Mouse (Mus musculus) right cerebral cortex, postnatal 4 days (tissue): Measurements from ENCODE around the gene Lgi4.

Source experiments
- DNase-seq: peaks from one replicate; pipeline ENCODE4 v3.0.0-alpha.2; 2022

The Lgi4 gene

DNA sequence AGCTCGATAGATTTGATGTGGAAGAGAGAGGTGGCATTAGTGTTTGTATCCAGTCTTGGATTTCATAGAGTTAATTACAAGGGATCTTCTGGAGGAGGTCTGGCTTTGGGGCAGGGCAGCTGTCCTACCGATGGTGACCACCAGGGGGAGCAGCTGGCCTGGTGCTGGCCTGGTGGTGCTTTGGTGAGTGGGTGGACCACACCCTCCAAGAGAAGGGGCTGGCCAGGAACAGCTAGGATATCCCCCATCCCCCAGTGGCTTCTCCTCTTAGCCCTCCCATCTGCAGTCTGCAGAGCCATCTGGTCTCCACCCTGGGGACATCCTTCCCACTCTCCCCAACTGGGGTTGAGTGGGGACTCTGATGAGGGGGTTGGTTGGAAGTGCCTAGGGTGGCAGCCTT lies at the start of gene Lgi4:
Lgi4 (plus strand) TSS at position 235 of the 400 bp plus-strand sequence.
- peak; percentile 69 for DNase-seq

DNA sequence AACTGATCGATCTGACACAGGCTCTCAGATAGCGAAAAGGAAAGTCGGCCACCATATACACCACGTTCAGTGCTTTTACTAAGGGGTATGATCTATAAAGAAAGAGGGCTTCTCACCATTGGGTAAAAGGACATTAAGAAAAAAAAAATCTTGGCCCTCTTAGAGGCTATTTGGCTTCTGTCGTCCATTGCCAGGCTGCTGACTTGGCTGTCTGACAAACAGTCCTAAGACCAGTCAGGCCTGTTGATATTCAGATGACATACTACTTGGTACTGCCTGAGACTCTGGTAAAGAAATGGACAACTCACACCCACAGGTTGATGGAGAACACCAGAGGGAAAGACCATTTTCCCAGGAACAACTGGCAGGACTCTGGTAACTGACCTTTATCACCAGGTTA lies 46.2 kb upstream of the Lgi4 start:
- DNase-seq = no peak

DNA sequence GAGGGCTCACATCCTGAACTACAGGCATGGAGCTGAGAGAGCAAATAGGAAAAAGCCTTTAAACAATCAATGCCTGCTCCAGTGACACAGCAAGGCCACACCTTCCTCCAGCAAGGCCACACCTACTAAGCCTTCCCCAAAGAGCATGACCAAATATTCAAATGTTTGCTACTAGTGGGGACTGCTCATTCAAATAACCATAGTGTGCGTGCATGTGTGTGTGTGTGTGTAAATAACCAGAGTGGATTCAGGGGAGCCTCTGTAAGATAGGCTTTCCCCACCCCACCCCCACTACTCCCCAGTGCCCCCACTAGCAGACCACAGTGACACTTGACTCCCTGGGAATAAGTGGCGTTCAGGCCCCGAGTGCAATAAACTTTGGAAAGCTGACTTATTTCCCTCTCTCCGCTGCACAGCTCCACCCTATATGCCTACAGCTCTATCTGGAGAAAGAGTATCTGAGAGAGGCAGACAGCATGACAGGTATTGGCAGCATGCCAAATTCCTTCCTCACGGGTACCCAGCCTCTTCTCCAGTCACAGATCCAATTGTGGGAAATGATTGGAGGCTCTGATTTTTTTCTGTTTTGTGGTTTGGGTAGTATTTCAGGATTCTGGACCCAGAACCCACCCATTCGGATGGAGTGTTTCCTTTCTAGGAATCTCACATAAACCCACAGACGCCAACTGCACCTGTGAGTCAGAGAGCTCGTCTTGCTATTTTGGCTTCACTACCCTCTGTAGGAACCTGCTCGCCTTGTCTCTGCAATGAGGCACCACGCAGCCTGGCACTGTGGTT lies 41.8 kb upstream of the Lgi4 start:
- DNase-seq = no peak

DNA sequence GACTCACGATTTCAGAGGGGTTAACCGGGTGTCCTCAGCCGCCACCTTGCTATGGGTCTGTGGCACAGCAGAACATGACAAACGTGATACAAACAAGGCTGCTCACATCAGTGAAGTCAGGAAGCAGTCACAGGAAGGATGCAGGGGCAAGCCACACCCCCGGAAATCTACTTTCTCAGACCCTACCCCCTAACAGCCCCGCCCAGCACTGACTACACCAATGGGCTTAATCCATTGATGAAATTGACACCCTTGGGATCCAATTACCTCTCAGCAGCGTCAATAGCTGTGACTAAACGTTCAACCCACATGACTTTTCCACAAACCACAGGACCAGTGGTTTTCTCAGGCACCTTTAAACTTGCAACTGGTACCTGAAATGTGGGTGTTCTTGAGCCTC lies 30.5 kb upstream of the Lgi4 start:
- DNase-seq = no peak

DNA sequence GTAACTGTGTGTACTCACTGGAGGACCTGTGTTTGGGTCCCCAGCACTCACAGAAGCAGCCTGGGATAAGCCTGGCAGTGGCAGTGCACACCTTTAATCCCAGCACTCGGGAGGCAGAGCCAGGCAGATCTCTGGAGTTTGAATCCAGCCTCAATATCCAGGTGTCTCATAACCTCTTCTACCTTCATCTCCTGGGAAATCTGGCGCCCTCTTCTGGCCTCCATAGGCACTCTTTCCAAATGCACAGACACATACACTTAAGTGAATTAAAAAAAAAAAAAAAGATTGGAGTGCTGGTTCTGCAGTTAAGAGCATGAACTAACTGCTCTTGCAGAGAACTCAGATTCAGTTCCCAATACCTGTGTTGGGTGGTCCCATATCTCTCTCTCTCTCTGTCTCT lies 28.4 kb upstream of the Lgi4 start:
- DNase-seq = no peak

DNA sequence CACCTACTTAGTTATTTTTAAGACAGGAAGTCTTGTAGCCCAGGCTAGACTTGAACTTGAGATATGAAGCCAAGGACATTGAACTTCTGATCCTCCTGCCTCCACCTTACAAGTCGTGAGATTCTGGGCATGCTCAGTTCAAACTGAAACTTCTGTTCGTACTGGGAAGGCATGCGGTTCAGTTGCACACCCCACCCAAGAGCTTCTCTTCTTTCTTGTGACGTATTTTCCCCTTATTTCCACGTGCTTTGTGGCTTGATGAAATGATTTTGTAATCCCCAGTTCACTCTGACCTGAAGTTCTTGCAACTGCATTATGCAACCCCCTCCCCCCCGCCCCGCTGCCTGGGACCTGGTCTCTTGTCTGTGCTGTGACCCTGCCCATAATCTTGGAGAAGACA lies 27.4 kb upstream of the Lgi4 start:
- no peak for DNase-seq

DNA sequence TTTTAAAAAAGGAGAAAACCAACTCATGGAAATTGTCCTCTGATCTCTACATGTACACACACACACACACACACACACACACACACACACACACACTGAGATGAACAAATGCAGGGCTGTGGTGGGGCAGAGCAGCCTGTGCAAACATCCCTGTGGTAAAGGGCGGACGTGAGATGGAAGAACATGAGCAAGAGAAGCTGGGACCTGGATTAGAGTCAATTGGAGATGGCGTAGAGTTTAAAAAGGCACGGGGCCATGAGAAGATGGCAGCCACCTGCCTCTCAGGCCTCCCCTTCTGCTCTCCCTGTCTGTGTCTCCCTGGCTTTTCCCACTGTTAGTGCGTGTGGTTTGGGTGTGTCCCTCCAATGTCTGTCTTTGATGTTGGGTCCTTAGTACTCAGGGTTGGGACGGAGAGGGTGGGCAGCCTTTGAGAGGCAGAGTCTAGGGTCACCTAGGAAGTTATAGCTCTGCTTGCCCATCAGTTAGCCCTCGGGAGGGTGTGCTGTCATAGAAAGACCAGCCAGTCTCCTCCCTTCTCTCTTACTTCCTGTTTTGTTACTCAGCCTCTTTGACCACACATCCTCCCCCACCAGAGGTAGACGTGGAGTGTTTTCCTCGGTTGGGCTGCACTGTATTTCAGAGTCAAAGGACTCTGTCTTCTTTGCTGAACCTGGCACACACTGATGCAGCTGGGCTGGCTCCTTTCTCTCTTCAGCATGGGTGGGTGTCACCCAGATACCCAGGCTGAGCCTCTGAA lies 25.6 kb upstream of the Lgi4 start:
- no peak for DNase-seq

DNA sequence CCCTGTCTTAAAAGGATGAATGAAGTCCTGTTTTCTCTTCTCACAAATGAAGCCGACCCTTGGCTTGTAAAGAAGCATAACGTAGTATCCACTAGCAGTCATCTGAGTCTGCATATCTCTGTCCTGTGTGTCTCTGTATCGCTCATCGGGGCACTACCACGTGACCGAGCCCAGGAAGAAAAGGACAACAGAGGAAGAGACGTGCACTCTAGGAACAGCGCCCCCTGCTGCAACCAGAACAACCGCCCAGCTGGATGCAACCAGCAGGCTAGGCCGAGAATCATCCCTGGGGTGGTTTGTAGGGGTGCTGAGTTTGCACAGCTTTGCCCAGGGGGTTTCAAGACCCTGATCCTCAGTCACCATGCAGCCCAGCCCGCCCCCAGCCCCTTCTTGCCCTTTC lies 24.4 kb upstream of the Lgi4 start:
- no peak for DNase-seq

DNA sequence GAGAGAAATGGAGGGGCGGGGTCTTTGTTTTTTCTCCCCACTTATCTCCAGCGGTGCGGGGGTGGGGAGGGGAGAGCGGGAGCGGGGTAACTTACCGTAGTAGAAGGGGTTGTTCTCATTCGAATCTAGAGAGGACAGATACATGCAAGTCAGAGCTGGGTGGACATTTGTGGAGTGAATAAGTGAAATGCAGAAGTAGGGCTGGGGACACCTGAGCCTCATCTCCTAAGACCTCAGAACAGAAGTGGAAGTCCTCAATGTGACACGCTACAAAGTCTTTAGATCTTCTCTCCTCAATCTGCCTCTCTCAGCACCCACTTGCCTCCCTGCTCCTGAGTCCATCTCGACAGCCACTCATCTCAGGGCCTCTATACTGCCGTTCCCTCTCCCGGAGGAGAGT lies 23.9 kb upstream of the Lgi4 start:
- no peak for DNase-seq

DNA sequence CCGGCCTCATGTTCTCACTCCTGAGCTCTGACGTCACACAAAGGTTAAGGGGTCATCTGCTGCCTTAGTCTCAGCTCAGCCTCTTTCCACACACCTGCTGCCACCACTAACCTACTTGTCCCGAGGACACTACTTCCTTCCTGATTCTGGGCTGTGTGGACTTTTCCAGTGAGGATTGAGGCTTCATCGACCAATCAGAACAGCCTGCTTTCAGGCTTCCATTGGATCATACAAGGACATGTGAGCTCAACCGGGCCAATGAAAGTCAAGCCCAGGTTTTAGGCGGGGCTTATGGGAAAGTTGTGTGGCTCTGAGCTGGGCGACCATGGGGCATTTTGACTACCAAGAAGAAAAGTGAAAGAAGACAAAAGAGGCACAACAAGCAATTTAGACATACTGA lies 22.2 kb upstream of the Lgi4 start:
- DNase-seq = no peak

DNA sequence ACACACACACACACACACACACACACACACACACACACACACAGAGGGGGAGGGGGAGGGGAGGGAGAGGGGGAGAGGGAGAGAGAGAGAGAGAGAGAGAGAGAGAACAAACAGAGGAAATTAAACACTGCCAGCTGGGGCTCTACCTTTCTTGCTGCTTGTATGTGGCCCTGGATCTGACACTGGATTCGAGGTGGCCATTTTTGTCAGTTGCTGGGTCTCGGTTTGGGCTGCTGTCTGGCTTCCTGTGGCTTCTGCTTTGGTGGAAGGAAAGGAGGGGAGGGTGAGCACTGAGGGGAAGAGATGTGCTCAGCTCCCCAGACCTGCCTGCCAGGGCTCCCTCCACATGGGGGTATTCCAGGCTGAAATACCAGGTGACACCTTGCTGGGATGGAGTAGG lies 21.5 kb upstream of the Lgi4 start:
- no peak for DNase-seq

DNA sequence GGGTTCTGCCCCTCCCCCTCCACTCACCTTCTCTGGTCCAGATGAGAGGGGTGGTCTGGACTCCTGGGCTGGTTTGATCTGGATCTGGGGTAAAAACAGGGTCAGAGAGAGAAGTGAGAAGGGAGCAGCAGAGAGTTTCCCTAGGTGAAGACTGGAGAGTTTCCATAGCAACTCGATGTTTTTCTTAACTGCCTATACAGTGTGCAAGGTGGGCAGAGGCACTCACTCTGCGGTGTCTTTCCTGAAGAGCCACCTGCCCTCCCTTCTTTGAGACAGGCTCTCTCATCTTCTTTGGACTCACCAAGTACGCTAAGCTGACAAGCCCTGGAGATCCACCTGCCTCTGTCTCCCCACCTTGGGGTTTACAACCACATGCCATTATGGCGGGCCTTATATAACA lies 20.1 kb upstream of the Lgi4 start:
- DNase-seq = no peak

DNA sequence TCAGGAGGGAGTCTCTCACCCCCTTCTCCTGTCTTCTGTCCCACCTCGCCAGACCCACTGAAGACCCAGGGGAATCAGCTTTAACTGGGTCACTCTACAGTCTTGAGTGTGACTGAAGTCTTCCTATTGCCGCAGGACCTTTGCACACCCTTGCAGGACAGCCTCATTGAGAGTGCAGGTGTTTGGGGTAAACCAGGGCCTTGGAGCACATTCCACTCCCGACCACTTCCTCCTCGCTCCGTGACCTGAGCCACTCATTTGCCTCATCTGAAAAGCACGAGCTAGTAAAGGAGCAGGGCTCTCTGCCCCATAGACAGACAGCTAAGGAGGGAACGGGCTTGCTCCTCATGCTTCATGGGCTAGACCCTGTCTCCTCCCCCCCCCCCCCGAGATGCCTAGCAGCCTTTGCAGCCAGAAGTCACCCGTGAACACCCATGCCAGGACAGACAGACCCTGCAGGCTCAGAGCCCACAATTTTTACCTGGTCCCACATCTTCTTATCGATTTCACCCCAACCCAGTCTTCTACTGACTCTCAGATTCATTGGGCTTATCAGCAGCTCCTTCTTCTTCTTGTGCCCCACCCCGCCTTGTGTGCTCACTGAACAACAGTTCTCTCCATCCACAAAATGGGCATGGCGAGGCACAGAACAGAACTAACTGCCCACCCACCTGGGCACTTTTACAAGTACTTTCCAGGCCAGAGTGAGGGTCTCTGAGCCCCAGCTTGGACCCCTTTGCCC lies 18.7 kb upstream of the Lgi4 start:
- no peak for DNase-seq

DNA sequence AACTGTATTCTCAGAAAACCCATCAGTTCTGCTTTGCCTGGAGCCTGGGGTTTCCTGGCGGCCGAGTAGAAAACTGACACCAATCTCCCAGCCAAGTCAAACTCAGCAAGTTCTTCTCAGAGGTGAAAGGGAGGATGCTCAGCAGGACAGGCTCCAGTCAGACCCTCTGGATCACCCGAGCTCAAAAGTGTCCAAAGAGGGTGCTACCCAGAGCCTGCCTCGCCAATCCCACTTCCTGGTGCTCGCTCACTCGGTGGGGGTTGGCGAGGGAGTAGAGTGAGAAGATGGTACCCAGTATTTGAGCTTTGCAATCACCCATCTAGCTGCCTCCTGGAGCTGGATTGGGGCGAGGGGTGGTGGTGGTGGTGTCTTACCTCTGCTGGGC lies 18.1 kb upstream of the Lgi4 start:
- DNase-seq = no peak

DNA sequence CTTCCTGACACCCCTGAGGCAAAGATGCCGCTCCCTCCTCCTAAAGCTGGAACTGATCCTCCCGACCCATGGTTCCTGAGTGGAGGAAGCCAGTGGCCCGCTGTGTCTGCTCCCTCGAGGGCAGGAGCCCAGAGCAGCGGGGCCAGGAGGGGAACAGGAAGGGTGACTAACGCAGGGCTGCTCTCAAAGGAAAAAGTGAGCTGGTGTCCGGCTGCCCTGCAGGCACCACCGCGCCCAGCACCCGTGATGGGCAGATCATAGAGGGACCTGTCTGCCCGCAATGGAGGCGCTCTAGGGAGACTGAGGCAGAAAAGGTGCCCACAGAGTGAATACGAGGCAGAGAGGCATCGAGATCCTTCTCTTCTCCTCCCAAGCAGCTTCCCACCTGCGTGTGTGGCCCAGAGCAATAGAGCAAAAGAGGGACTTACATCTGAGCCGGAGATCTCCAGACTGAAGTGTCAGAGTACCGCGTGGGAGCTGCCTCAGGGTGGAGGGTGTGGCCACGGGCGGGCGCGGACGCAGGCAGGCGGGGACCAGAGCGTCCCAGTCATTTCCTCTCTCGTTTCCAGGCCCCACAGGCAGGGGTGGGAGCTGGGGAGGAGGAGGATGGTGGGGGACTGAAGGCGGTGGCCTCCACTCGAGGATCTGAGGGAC lies 17.4 kb upstream of the Lgi4 start:
- no peak for DNase-seq

DNA sequence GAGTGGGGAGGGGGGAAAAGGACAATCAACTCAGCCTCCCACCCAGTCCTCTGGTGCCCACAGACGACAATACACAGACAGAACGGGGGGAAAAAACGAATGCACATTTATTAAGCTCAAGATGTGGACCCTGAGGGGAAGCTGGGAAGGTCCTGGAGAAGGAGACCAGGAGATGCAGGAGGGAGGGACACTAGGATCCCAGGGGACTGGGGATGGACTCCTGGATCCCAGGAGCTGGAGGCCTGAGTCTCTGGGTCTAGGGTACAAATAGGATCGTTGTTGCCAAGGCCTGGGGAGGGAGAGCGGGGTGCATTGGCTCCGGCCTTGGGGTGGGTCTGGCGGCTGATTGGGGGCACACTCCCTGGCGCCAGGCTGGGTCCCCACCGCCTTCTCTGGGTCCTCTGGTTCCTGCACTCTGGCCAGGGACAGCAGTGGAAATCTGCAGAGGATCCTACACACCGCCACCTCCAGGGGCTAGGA lies 16.7 kb upstream of the Lgi4 start, which contains the start of gene Fxyd5:
Fxyd5 (minus strand) TSS at position 51 of the 480 bp plus-strand sequence.
- no peak for DNase-seq

DNA sequence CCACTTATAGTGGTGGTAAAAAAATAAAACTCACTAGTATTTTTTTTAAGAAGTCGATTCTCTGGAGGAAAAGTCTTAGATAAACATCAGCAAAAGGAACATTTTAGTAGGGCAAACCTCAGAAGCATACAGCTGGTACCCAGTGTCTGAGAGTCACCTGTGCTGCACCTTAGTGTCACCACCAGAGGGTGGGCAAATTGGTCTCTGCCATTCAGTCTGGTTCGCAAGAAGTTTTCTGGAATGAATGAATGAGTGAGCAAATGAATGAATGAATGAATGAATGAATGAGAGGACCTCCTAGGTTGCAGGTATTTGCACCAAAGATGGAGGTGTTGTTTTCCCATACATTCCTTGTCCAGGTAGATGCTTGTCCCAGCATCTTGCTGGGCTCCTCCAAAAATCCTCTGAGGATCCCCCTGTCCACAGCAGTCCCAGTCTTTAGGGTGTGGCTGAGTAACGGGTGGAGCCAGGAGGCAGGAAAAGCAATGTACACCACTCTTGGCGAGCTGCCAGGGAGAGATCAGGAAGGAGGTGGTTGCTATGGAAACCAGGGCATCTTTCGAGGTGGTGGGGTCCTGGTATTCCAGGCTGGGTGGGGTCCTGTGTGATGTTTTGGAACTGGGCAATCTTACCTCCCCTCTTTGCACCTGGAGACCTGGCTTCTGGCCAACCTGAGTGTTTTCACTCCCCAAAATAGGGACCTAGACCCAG lies 9.9 kb upstream of the Lgi4 start:
- DNase-seq = peak; percentile 60

DNA sequence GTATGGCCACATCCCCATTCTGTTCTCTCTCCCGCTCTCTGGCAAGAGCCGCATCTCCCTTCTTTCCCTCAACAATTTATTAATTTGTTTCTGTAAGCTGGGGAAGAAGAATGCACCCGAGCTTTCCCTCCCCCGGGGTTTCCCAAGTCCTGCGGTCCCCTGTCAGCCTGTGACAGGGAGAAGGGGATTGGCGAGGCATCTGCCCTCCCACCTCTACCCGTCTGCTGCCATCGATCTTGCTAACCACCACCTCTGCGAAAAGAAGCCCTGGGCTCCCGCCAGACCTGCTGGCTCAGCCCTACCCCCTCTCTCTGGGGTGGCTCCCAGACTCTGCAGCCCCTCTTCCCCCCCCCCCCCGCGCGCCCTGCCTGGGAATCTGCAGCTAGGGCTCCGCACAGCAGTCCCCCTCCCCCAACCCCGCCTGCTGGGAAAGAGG lies 9.3 kb upstream of the Lgi4 start:
- DNase-seq = peak; percentile 63

DNA sequence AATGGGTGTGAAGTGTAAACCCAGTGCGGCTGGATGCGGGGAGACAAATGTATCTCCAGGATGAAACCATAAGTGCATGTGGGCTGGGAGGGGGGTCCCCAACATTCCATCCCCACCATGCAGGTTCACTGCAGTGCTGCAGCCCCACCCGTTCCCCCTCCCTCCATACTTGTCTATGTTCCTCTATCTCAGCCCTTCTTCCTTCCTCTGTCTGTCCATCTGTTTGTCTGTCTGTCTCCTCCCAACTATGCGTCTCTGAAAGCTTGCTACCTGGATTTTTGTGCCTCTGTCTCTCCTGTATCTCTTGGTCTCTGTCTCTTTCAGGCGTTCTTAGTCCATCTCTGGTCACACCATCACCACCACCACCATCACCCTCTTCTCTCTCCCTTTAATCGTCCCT lies 8.7 kb upstream of the Lgi4 start:
- no peak for DNase-seq

DNA sequence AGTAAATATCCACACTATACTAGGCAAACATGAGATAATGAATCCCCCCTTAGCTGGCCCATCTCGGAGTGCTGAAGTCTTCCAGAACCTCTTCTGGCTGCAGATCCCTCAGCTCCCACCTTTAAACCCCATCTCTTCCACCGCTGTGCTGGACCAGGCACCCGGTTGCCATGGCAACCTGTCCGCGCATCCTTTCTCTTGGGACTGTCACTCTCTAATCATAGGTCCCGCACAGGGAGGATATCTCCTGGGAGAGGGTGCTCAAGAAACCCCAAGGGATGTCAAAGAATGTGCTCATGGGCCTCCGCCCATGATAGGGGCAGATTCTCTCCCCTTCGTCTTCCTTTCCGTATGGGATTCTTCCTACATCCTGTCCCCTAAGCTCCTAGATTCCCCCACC lies 8.2 kb upstream of the Lgi4 start:
- DNase-seq = peak; percentile 56

DNA sequence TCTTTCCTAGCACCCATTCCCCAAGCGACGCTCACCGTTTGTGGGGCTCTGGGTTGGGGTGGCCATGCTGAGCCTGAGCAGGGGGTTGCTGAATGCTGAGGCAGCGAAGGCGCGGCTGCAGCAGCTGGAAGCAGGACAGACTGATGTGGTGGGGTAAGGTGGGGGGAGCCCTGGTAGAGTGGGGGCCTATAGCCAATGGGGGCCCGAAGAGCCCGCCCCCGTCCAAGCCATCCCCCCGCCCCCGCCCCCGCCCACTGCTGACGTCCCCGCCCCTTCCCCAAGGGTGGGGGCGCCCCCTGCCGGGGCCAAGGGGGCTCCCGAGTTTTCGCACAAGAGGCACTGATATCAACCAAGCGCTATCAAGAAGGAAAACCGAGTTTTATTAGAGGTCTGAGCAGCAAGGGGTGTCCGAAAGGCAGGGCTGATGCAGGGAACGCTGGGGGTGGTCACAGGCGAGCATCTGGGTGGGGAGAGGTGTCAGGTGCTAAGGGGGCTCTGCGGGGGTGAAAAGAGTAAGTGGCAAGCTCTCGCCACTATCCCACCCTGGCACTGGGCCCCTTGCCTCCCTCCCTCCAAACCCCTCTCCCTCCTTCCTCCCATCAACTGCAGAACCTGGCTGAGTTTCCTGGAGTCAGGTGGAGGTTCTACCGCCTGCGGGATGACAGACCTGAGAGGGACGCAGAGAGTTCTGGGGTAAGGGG lies 7.7 kb upstream of the Lgi4 start, which contains the start of gene Fxyd7:
Fxyd7 (minus strand) TSS at position 147 of the 701 bp plus-strand sequence.
- peak; percentile 42 for DNase-seq

DNA sequence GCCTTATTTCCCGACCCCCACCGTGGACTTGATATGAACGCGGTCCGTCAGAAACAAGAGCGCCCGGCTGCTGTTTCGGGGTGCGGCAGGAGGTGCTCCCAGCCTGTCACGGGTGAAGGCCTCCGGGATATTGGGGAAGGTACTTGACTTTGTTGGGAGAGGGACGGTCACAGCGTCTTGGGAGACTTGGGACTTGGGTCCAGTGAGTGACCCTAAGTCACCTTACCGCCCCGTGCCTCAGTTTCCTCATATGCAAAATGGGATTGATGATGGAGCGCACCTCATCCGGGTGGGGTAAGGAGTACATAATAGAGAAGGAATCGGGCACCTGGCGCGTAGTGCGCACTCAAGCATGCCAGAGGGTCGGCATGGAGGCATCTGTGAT lies 6.9 kb upstream of the Lgi4 start:
- DNase-seq = no peak
